Mouse (Mus musculus): Measurements from ENCODE around the gene Il17d. TPM values are rescaled to one million over a fixed set of nuclear protein-coding genes. Genes with fewer than 3 reads are reported as not detected.

The Il17d gene
- total and polyA plus RNA-seq, 2 experiments, result 0.17 TPM; not detected in 1

DNA sequence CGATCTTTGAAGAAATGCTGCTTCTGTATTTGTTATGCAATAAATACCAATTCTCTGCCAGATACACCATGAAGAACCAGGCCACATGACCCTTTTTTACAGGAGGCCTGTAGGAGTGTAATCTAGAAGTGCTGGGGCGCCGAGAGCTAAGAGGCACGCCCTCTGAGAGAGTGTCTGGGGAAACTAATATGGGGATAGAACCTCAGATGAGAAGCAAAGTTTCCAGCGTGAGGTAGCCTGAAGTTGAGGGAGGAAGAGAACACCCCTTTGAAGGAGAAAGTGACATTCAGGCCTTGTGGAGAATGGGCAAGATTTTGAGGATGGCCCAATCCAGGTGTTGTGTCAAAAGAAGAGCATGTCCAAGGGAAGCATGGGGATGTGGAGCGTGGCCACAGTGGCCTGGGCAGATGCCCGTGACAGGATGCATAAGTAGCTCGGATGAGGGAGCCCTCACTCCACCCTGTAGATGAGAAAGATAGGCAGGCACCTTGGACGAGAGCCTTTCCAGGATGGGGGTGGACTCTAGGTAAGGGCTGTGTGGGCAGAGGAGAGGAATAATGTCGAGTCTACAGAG, 1.6 kb downstream of the Il17d start:
- no peaks in the 10 kb centered on the region for H3K36me3 ChIP-seq (ENCODE audit: control insufficient read depth, insufficient read depth, low read length)
- H3K27me3 ChIP-seq (ENCODE audit: control insufficient read depth, insufficient read depth, low read length), result peaks cover 9% of the 10 kb centered on the region
- WGBS, result 74% methylated on average over 10 of the region's 10 CpGs
- no peak for DNase-seq (ENCODE audit: extremely low read depth, low read depth, low spot score)
- H3K27ac ChIP-seq (replicated peaks; ENCODE audit: insufficient read depth, low read depth, low read length), result no peak overlapping the region
- H3K79me2 ChIP-seq (ENCODE audit: control insufficient read depth, insufficient read depth, low read length), result no peaks in the 10 kb centered on the region
- peaks cover 7% of the 10 kb centered on the region for H3K4me1 ChIP-seq (ENCODE audit: control insufficient read depth, insufficient read depth, low read length)
- TF ChIP-seq CTCF (IDR thresholded peaks at IDR 0.05; ENCODE audit: low read depth, low read length) (no peak), POLR2A (IDR thresholded peaks at IDR 0.05; ENCODE audit: extremely low read depth, insufficient read depth, low read length) (no peak)
- H3K9ac ChIP-seq (ENCODE audit: low read depth, low read length), result no peak overlapping the region
- no peak overlapping the region for H3K4me3 ChIP-seq (ENCODE audit: insufficient read depth, low read depth, low read length)

DNA sequence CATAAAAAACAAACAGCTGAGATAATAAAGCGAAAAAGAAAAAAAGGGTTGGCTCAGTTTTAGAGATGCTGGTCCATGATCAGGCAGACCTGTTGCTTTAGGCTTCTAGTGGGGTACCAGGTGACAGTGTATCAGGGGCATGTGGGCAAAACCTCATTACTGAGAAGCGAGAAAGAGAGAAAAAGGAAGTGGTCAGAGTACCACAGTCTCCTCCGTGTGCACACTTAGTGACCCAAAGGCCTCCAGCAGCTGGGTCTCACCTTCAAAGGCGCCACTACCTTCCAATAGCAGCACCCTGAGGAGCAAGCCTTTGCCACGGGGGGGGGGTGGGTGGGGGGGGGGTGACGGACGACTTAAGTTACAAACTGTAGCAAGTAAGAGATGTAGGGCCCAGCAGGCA, 2.5 kb downstream of the Il17d start:
- Histone ChIP-seq H3K4me3 (ENCODE audit: insufficient read depth, low read depth, low read length) (no peak overlapping the region), H3K4me1 (ENCODE audit: control insufficient read depth, insufficient read depth, low read length) (peaks cover 7% of the 10 kb centered on the region), H3K9ac (ENCODE audit: low read depth, low read length) (no peak overlapping the region), H3K27ac (replicated peaks; ENCODE audit: insufficient read depth, low read depth, low read length) (no peak overlapping the region), H3K36me3 (ENCODE audit: control insufficient read depth, insufficient read depth, low read length) (no peaks in the 10 kb centered on the region), H3K27me3 (ENCODE audit: control insufficient read depth, insufficient read depth, low read length) (peaks cover 9% of the 10 kb centered on the region), H3K79me2 (ENCODE audit: control insufficient read depth, insufficient read depth, low read length) (no peaks in the 10 kb centered on the region)
- DNase-seq (ENCODE audit: extremely low read depth, low read depth, low spot score), result no peak
- no peak for TF ChIP-seq CTCF (IDR thresholded peaks at IDR 0.05; ENCODE audit: low read depth, low read length)
- 57% methylated on average over 7 of the region's 7 CpGs for WGBS

DNA sequence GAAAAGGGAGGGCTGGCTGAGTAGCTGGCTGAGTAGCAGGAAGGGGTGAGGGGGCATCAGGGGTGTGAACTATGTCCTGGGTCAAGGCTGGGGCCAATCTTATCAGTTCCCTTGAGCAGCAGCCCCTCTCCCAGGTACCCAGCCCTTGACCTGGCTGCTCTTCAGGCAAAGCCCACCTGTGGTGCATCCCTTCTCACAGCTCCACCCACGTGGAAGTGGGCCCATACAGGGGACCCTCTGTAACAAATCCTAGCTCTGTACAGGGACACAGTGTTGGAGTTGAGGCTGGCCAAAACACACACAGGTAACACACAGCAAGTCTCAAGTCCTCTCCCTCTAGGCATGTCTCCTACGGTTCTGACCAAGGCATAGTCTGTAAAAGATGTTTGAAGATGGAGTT, 3.0 kb downstream of the Il17d start:
- no peaks in the 10 kb centered on the region for H3K79me2 ChIP-seq (ENCODE audit: control insufficient read depth, insufficient read depth, low read length)
- H3K9ac ChIP-seq (ENCODE audit: low read depth, low read length), result no peak overlapping the region
- peaks cover 7% of the 10 kb centered on the region for H3K4me1 ChIP-seq (ENCODE audit: control insufficient read depth, insufficient read depth, low read length)
- DNase-seq (ENCODE audit: extremely low read depth, low read depth, low spot score), result no peak
- H3K4me3 ChIP-seq (ENCODE audit: insufficient read depth, low read depth, low read length), result no peak overlapping the region
- 50% methylated on average over 2 of the region's 2 CpGs for WGBS
- no peak overlapping the region for H3K27ac ChIP-seq (replicated peaks; ENCODE audit: insufficient read depth, low read depth, low read length)
- H3K36me3 ChIP-seq (ENCODE audit: control insufficient read depth, insufficient read depth, low read length), result no peaks in the 10 kb centered on the region
- H3K27me3 ChIP-seq (ENCODE audit: control insufficient read depth, insufficient read depth, low read length), result peaks cover 9% of the 10 kb centered on the region
- TF ChIP-seq POLR2A (IDR thresholded peaks at IDR 0.05; ENCODE audit: extremely low read depth, insufficient read depth, low read length) (no peak), CTCF (IDR thresholded peaks at IDR 0.05; ENCODE audit: low read depth, low read length) (no peak)

DNA sequence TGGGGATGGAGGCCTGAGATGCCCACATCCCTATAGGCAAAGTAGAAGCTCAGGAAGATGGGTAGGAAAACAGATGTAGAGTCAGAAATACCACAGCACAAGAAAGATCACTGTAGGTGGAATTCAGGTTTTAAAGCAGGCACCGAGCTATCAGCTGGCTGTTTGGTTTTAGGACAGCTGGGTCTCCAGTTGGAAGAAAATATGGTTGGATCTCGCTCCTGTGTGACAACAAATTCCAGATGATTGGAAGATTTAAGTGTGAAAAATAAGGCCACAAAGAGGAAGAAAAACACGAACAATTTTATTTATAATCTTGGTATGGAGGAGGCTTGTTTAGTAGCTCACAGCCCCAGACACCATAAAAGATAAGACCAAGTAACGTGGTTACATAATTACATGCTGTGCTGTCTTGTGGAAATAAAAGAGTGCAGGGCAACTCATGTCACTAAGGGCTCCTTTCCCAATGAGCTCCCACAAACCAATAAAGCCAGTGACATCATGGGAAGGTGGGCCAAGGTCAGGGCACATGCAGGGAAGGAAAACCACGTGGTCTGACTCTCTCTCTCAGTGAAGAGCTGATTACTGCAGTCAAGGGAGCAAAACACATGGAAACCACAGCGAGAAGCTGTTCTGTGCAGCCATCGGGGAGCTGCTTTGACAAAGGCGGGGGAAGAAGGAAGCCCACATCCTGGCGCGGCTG, 4.7 kb downstream of the Il17d start:
- no peaks in the 10 kb centered on the region for H3K79me2 ChIP-seq (ENCODE audit: control insufficient read depth, insufficient read depth, low read length)
- no peak overlapping the region for H3K4me3 ChIP-seq (ENCODE audit: insufficient read depth, low read depth, low read length)
- DNase-seq (ENCODE audit: extremely low read depth, low read depth, low spot score), result no peak
- H3K9ac ChIP-seq (ENCODE audit: low read depth, low read length), result no peak overlapping the region
- H3K27me3 ChIP-seq (ENCODE audit: control insufficient read depth, insufficient read depth, low read length), result peaks cover 9% of the 10 kb centered on the region
- no peak for TF ChIP-seq CTCF (IDR thresholded peaks at IDR 0.05; ENCODE audit: low read depth, low read length)
- TF ChIP-seq POLR2A (IDR thresholded peaks at IDR 0.05; ENCODE audit: extremely low read depth, insufficient read depth, low read length), result no peak
- peaks cover 7% of the 10 kb centered on the region for H3K4me1 ChIP-seq (ENCODE audit: control insufficient read depth, insufficient read depth, low read length)
- H3K36me3 ChIP-seq (ENCODE audit: control insufficient read depth, insufficient read depth, low read length), result no peaks in the 10 kb centered on the region
- no peak overlapping the region for H3K27ac ChIP-seq (replicated peaks; ENCODE audit: insufficient read depth, low read depth, low read length)
- WGBS, result 56% methylated on average over 10 of the region's 10 CpGs

DNA sequence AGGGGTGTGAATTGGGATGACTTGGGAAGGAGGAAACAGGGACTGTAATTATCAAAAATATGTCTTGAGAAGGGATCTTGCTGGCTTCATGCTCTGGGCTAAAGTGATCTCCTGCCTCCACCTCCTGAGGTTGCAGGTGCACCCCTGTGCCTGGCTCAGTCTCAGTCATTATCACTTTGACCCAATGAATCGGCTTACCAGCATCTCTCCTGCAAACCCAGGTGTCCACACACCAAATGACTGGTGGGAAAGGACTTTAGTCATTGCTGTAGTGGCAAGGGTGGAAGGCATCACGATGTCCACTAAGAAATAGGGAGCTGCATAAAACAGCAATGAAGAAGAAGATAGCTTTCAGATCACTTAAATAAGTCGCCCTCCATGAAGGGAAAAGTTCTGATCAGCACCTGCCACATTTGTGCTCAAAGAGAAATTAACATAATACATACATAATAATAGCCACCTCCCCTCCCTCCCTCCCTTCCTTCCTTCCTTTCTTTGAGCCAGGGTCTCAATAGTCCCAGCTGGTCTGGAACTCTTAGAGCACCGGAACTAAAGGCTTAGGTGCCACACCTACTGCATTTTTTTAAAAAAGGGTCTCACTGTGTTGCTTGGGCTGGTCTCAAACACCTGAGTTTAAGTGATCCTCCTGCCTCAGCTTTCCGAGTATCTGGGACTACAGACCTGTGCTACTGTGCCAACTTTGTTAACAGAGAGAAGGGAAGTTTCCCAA, 5.4 kb downstream of the Il17d start:
- Histone ChIP-seq H3K36me3 (ENCODE audit: control insufficient read depth, insufficient read depth, low read length) (no peaks in the 10 kb centered on the region), H3K27ac (replicated peaks; ENCODE audit: insufficient read depth, low read depth, low read length) (no peak overlapping the region), H3K79me2 (ENCODE audit: control insufficient read depth, insufficient read depth, low read length) (no peaks in the 10 kb centered on the region), H3K4me1 (ENCODE audit: control insufficient read depth, insufficient read depth, low read length) (0 out of 2 replicates have a peak, but pooled peaks cover 2% of the 10 kb centered on the region), H3K27me3 (ENCODE audit: control insufficient read depth, insufficient read depth, low read length) (peaks cover 5% of the 10 kb centered on the region; the same call in 1 of the 2 replicates), H3K4me3 (ENCODE audit: insufficient read depth, low read depth, low read length) (no peak overlapping the region), H3K9ac (ENCODE audit: low read depth, low read length) (no peak overlapping the region)
- TF ChIP-seq POLR2A (IDR thresholded peaks at IDR 0.05; ENCODE audit: extremely low read depth, insufficient read depth, low read length) (no peak), CTCF (IDR thresholded peaks at IDR 0.05; ENCODE audit: low read depth, low read length) (no peak)
- 67% methylated on average over 5 of the region's 5 CpGs for WGBS
- DNase-seq (ENCODE audit: extremely low read depth, low read depth, low spot score), result no peak

Data from liver, adult 2 months (tissue).